Mouse (Mus musculus) heart, embryonic 10.5 days (tissue): ENCODE measurements around the gene Cfp. TPM values are rescaled to one million over a fixed set of nuclear protein-coding genes. Genes with fewer than 3 reads are reported as not detected.
A peak's percentile ranks its signal among the peaks of the same experiment; 100 is the strongest.

ENCODE experiments used
- DNase-seq: peaks from one replicate; pipeline ENCODE4 v3.0.0-alpha.2; 2017; ENCODE audit warnings: low spot score
- H3K27ac ChIP-seq: fragments of 300-500 bp; sonication (generic); 2 replicates; pipeline ENCODE4 v1.5.1; 2016; ENCODE audit warnings: mild to moderate bottlenecking
- H3K27me3 ChIP-seq: fragments of 300-500 bp; sonication (generic); 2 replicates; pipeline ENCODE4 v1.6.1; 2016; ENCODE audit warnings: mild to moderate bottlenecking; ENCODE audit not compliant: poor library complexity, insufficient read depth, severe bottlenecking
- H3K36me3 ChIP-seq: fragments of 300-500 bp; sonication (generic); 2 replicates; pipeline ENCODE4 v1.6.1; 2016; ENCODE audit warnings: mild to moderate bottlenecking, moderate library complexity
- H3K4me1 ChIP-seq: fragments of 300-500 bp; sonication (generic); 2 replicates; pipeline ENCODE4 v1.6.1; 2016; ENCODE audit warnings: mild to moderate bottlenecking
- H3K4me3 ChIP-seq: fragments of 300-500 bp; sonication (generic); 2 replicates; pipeline ENCODE4 v1.5.1; 2016; ENCODE audit warnings: mild to moderate bottlenecking, moderate library complexity
- H3K9me3 ChIP-seq: fragments of 300-500 bp; sonication (generic); 2 replicates; pipeline ENCODE4 v1.6.1; 2016; ENCODE audit warnings: mild to moderate bottlenecking, moderate library complexity
- WGBS: fragments of 180-500 bp; shearing (Covaris S2); methylation state at CpG from one replicate; pipeline ENCODE4 v1.1.7; 2016; 5-methylcytosine and 5-hydroxymethylcytosine counted together
- polyA plus RNA-seq: library from polyadenylated mRNA; unstranded; fragments of >200 nt; fragmentation: Nextera tagmentation; extraction: Ambion mirVana; gene quantifications from 2 replicates; pipeline ENCODE4 v1.2.1, GENCODE M21; 2016

The Cfp gene
- 2.0 and 3.0 TPM in 2 replicates for polyA plus RNA-seq

GRCm38 (mm10) chrX:20931364-20931763 is at the start of gene Cfp:
TSS of gene Cfp (minus strand) at chrX:20931555.
- no peak within 1 kb of the TSS for H3K4me3 ChIP-seq
- 80% methylated on average over 1 of the region's 1 CpGs for WGBS
- H3K9me3 ChIP-seq = no peaks in the 10 kb centered on the region
- H3K4me1 ChIP-seq = no peaks in the 10 kb centered on the region
- DNase-seq = no peak
- peaks cover 27% of the 10 kb centered on the region; the same call in 1 of the 2 replicates for H3K36me3 ChIP-seq
- H3K27me3 ChIP-seq = no peaks in the 10 kb centered on the region
- no peak within 1 kb of the TSS for H3K27ac ChIP-seq

- Histone ChIP-seq H3K4me1 (no peaks in the 10 kb centered on the region), H3K27ac (no peak overlapping the region), H3K9me3 (no peaks in the 10 kb centered on the region), H3K27me3 (no peaks in the 10 kb centered on the region), H3K36me3 (peaks cover 6% of the 10 kb centered on the region; the same call in 1 of the 2 replicates), H3K4me3 (no peak overlapping the region)
- no peak for DNase-seq
- WGBS = 68% methylated on average over 1 of the region's 1 CpGs
Observed at GRCm38 (mm10) chrX:20980901-20981300, 49.5 kb upstream of the Cfp start.

DNA sequence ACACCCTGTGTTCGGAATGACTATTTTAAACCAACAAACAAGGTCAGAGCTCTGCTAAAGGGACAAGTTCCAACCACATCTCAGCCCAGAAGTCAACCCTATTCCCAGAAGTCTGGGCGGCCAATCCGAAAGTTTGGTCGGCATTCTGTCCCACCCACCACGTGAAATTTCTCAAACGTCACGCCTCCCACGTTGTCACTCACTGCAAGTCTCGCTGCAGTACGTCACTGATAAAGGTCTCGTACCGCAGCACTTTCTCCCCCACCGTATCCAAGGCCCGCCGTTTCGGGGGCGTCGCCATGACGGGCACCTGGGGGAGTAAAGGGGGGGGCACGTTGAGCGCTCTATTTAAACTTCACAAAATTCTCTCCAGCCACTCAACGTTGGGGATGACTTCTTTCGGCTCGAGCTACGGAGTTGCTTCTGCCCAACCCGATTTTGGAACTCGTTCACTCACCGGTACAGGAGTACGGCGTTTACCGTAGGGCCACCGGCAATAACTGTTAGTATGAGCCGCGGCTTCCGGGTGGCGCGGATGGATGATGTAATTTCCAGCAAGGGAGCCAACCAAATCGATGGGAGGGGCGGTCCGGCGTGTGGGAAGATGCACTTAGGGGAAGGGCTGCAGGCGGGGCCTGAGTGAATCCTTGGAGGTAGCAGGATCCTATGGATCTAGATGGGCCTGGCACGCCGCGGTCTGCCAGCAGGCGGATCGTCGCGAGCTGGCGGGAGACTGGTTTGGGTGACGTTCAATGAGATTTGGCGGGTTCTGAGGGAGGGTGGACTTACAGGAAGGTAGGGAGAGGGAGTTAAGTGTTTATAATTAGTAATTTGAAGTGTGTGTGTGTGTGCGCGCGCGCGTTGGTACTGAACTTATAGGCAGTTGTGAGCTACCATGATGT is 30.4 kb upstream of the Cfp start, which contains the start of gene Uxt:
TSS of gene Uxt (minus strand) at position 541 of the 902 bp plus-strand sequence.
- peak within 1 kb of the TSS; percentile 78 for H3K27ac ChIP-seq
- H3K36me3 ChIP-seq = peaks cover 3% of the 10 kb centered on the region; the same call in 1 of the 2 replicates
- no peaks in the 10 kb centered on the region for H3K4me1 ChIP-seq
- H3K27me3 ChIP-seq = no peaks in the 10 kb centered on the region
- 19% methylated on average over 56 of the region's 57 CpGs for WGBS
- H3K9me3 ChIP-seq = no peaks in the 10 kb centered on the region
- H3K4me3 ChIP-seq = peak within 1 kb of the TSS; percentile 62
- DNase-seq = peak; percentile 96

GRCm38 (mm10) chrX:20950191-20950880 is 19.0 kb upstream of the Cfp start, which contains the start of gene Elk1:
TSS of gene Elk1 (minus strand) at chrX:20950608.
- no peaks in the 10 kb centered on the region for H3K27me3 ChIP-seq
- no peaks in the 10 kb centered on the region for H3K4me1 ChIP-seq
- H3K9me3 ChIP-seq = no peaks in the 10 kb centered on the region
- DNase-seq = peak; percentile 94
- no peaks in the 10 kb centered on the region for H3K36me3 ChIP-seq
- 14% methylated on average over 28 of the region's 30 CpGs for WGBS
- H3K27ac ChIP-seq = peak within 1 kb of the TSS; percentile 87
- H3K4me3 ChIP-seq = peak within 1 kb of the TSS; percentile 65

DNA sequence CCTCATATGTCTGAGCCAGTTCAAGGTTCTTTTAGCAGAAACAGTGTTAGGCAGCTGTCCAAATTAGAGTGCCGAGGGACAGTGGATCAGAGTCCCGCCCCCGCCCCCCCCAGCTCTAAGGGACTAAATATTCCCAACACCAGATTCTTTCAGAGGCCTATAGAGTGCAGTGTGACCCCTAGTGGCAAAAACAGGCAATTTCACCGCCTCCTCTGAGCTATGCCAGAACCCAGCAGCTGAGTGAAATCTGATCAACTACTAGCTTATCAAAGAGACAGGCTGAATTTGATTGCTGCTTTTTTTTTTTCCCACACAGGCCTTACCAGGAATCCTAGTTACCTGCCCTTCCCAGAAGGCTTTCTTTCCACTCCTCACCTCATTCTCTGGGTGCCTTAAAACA is 14.7 kb upstream of the Cfp start:
- Histone ChIP-seq H3K27ac (no peak overlapping the region), H3K9me3 (no peaks in the 10 kb centered on the region), H3K4me1 (no peaks in the 10 kb centered on the region), H3K4me3 (no peak overlapping the region), H3K27me3 (no peaks in the 10 kb centered on the region), H3K36me3 (peaks cover 3% of the 10 kb centered on the region; the same call in 1 of the 2 replicates)
- WGBS = 15% methylated on average over 4 of the region's 4 CpGs
- DNase-seq = no peak

DNA sequence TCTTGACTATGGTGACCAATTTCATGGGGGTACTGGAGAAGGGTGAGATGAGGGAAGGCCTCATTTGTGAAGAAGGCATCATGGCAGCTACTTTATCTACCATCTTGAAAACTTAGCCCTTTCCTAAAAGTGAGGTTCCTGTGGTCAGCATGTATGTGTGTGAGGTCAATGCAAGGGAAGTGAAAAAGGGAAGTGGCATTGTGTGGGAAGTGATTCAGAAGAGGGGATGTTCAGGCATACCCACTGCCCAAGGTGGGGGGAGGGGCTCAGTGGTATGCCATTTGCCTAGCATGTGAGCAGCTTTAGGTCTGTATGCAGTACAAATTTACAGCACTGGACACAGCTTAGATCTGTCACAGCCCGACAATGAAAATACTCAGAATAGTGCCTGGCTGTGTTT is 608 bp upstream of the Cfp start:
- 97% methylated on average over 1 of the region's 1 CpGs for WGBS
- Histone ChIP-seq H3K27me3 (no peaks in the 10 kb centered on the region), H3K27ac (no peak overlapping the region), H3K4me1 (no peaks in the 10 kb centered on the region), H3K9me3 (no peaks in the 10 kb centered on the region), H3K36me3 (peaks cover 31% of the 10 kb centered on the region; the same call in 1 of the 2 replicates), H3K4me3 (no peak overlapping the region)
- no peak for DNase-seq

GRCm38 (mm10) chrX:20929859-20930258 is 1.5 kb downstream of the Cfp start:
- Histone ChIP-seq H3K4me1 (no peaks in the 10 kb centered on the region), H3K27me3 (no peaks in the 10 kb centered on the region), H3K27ac (no peak overlapping the region), H3K4me3 (no peak overlapping the region), H3K36me3 (peaks cover 13% of the 10 kb centered on the region; the same call in 1 of the 2 replicates), H3K9me3 (no peaks in the 10 kb centered on the region)
- DNase-seq = no peak
- 90% methylated on average over 1 of the region's 1 CpGs for WGBS

- Histone ChIP-seq H3K36me3 (peaks cover 12% of the 10 kb centered on the region; the same call in 1 of the 2 replicates), H3K9me3 (no peaks in the 10 kb centered on the region), H3K27me3 (peaks cover 14% of the 10 kb centered on the region; the same call in 1 of the 2 replicates), H3K4me3 (no peak overlapping the region), H3K4me1 (peaks cover 7% of the 10 kb centered on the region), H3K27ac (no peak overlapping the region)
- DNase-seq = no peak
Observed at GRCm38 (mm10) chrX:20924976-20925375, 6.4 kb downstream of the Cfp start.

DNA sequence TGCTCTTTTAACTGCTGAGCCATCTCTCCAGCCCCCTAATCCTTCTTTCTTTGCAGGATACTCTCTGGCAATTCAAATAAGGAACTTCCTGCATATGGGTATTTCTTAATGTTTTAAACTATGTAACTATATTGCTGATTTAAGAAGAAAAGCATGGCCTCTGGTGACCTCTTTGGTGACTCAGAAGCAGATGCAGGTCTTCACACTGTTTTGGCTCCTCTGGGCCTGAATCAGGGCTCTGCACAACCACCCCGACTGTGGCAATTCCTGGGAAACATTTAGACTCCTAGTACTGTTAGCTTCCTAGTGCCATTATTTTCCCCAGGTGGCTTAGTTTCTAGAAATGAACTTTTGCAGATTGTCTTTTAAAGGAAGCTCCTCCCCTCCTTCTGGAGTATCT is 7.8 kb downstream of the Cfp start:
- Histone ChIP-seq H3K4me1 (peaks cover 7% of the 10 kb centered on the region), H3K4me3 (no peak overlapping the region), H3K9me3 (no peaks in the 10 kb centered on the region), H3K27me3 (peaks cover 18% of the 10 kb centered on the region; the same call in 1 of the 2 replicates), H3K27ac (no peak overlapping the region), H3K36me3 (peaks cover 12% of the 10 kb centered on the region; the same call in 1 of the 2 replicates)
- no peak for DNase-seq
- WGBS = 64% methylated on average over 1 of the region's 1 CpGs

- H3K4me1 ChIP-seq = peaks cover 7% of the 10 kb centered on the region
- H3K36me3 ChIP-seq = no peaks in the 10 kb centered on the region
- 37% methylated on average over 5 of the region's 5 CpGs for WGBS
- H3K27ac ChIP-seq = no peak overlapping the region
- peaks cover 18% of the 10 kb centered on the region; the same call in 1 of the 2 replicates for H3K27me3 ChIP-seq
- no peak for DNase-seq
- H3K4me3 ChIP-seq = peak overlapping the region; percentile 55
- no peaks in the 10 kb centered on the region for H3K9me3 ChIP-seq
Observed at GRCm38 (mm10) chrX:20921366-20921765, 10.0 kb downstream of the Cfp start.

- WGBS = 9% methylated on average over 44 of the region's 44 CpGs
- H3K4me1 ChIP-seq = peaks cover 7% of the 10 kb centered on the region
- peak; percentile 86 for DNase-seq
- H3K9me3 ChIP-seq = no peaks in the 10 kb centered on the region
- H3K27ac ChIP-seq = no peak within 1 kb of the TSS
- H3K27me3 ChIP-seq = peaks cover 18% of the 10 kb centered on the region; the same call in 1 of the 2 replicates
- peak within 1 kb of the TSS; percentile 55 for H3K4me3 ChIP-seq
- no peaks in the 10 kb centered on the region for H3K36me3 ChIP-seq
Observed at GRCm38 (mm10) chrX:20920844-20921364, 10.5 kb downstream of the Cfp start, which contains the start of gene Syn1. TSS of gene Syn1 (minus strand) at chrX:20921004.

- Histone ChIP-seq H3K27me3 (peaks cover 18% of the 10 kb centered on the region; the same call in 1 of the 2 replicates), H3K4me3 (peak overlapping the region; percentile 55), H3K4me1 (peaks cover 7% of the 10 kb centered on the region), H3K9me3 (no peaks in the 10 kb centered on the region), H3K36me3 (no peaks in the 10 kb centered on the region), H3K27ac (no peak overlapping the region)
- DNase-seq = no peak
- WGBS = 11% methylated on average over 49 of the region's 49 CpGs
Observed at GRCm38 (mm10) chrX:20920249-20920843, 11.0 kb downstream of the Cfp start.
